Mouse (Mus musculus): ENCODE measurements around the gene R3hdm2. TPM values are rescaled to one million over a fixed set of nuclear protein-coding genes. Genes with fewer than 3 reads are reported as not detected.

R3hdm2 gene
- total and polyA plus RNA-seq, 2 experiments from 2014 or later, result 37.2 to 51.0 TPM

DNA sequence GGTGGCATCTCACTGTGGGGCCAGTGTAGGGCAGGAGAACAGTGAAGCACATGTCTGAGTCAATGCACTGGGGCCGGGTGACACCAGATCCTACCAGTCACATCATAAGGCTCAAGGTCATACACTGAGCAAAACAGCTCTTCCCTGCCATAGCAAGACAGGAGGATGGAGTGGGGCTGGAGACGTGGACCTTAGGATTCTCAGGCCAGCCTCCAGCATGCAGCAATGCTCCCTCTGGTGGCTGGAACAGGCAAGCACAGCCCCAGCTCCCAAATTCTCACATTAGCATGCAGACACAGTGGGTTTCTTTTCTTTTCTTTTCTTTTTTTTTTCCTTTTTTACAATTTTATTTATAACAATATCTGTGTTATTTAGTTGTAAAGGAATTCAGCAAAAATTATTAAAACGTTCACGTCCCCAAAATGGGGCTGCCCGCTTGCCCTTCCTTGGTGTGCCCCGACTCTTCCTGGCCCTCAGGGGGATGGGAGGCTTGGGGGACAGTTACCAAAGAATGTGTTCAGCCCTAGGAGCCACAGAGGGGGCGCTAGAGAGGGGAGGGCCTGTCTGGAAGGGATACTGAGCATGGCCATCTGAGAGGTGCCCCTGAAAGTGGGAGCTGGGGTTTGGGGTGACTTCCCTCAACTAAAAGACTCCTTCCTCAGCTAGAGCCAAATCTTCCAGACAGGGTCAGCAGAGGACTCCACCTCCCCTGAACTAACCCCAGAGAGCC is 157.9 kb downstream of the R3hdm2 start:
- peak; percentile 39 for ATAC-seq
- Histone ChIP-seq H3K9ac (no peak overlapping the region), H3K4me1 (ENCODE audit: insufficient read depth) (peaks cover 7% of the 10 kb centered on the region), H3K36me3 (ENCODE audit: insufficient read depth) (peaks cover 49% of the 10 kb centered on the region), H3K4me3 (ENCODE audit: low read depth, low read length) (no peak overlapping the region), H3K4me2 (ENCODE audit: low read depth) (no peak overlapping the region), H3K27ac (ENCODE audit: low read depth, low read length) (no peak overlapping the region), H3K27me3 (ENCODE audit: insufficient read depth, low read length) (peaks cover 29% of the 10 kb centered on the region), H3K9me3 (ENCODE audit: low read length) (no peaks in the 10 kb centered on the region)
- 27% methylated on average over 7 of the region's 7 CpGs for WGBS
- TF ChIP-seq CTCF (IDR thresholded peaks at IDR 0.05; ENCODE audit: low read depth), result peak; percentile 94
- DNase-seq, result peak; percentile 86

DNA sequence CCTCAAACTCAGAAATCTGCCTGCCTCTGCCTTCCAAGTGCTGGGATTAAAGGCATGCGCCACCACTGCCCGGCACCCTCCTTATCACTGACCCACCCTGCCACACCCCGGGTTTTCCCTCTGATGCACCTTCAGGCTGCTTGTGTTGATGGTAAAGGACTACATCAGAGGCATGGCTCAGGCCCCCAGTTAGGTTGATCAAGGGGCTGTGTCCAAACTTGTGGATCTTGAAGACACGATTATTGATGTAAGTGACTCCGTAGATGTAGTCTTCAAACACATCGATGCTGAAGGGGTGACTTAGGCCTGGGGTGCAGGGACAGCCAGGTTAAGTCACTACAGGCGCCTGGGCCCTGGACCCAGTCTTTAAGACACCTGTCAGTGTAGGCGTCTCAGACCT is 161.4 kb downstream of the R3hdm2 start:
- H3K27ac ChIP-seq (ENCODE audit: low read depth, low read length), result no peak overlapping the region
- DNase-seq (no peak), ATAC-seq (no peak)
- no peak overlapping the region for H3K4me3 ChIP-seq (ENCODE audit: low read depth, low read length)
- TF ChIP-seq CTCF (IDR thresholded peaks at IDR 0.05; ENCODE audit: low read depth), result no peak
- no peaks in the 10 kb centered on the region for H3K9me3 ChIP-seq (ENCODE audit: low read length)
- WGBS, result 98% methylated on average over 8 of the region's 8 CpGs
- H3K9ac ChIP-seq, result no peak overlapping the region
- H3K36me3 ChIP-seq (ENCODE audit: insufficient read depth), result peaks cover 82% of the 10 kb centered on the region
- H3K27me3 ChIP-seq (ENCODE audit: insufficient read depth, low read length), result no peaks in the 10 kb centered on the region
- H3K4me2 ChIP-seq (ENCODE audit: low read depth), result no peak overlapping the region
- H3K4me1 ChIP-seq (ENCODE audit: insufficient read depth), result no peaks in the 10 kb centered on the region

DNA sequence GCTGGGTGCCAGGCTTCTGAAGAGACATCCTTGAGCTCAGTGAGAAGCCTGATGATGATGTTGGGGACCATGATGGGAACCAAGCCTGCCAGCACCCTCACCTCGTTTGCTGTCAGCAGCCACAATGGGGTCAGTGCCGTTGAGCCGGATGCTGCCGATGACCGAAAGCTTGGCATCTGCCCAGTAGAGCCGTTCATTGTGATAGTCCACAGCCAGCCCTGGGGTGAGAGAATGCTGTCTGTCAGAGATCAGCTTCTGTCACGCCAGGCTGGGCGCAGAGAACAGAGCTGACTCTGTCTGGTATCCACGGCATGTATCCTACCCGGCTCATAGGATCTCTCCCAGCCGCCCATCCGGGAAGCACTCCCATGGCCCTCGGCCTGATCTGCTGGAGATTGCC is 162.0 kb downstream of the R3hdm2 start:
- no peak for TF ChIP-seq CTCF (IDR thresholded peaks at IDR 0.05; ENCODE audit: low read depth)
- Histone ChIP-seq H3K4me3 (ENCODE audit: low read depth, low read length) (no peak overlapping the region), H3K36me3 (ENCODE audit: insufficient read depth) (peaks cover 88% of the 10 kb centered on the region), H3K9ac (no peak overlapping the region), H3K27ac (ENCODE audit: low read depth, low read length) (no peak overlapping the region), H3K9me3 (ENCODE audit: low read length) (no peaks in the 10 kb centered on the region), H3K4me2 (ENCODE audit: low read depth) (no peak overlapping the region), H3K27me3 (ENCODE audit: insufficient read depth, low read length) (no peaks in the 10 kb centered on the region), H3K4me1 (ENCODE audit: insufficient read depth) (no peaks in the 10 kb centered on the region)
- 54% methylated on average over 13 of the region's 13 CpGs for WGBS
- DNase-seq, result no peak
- ATAC-seq, result peak; percentile 25; the same call in 1 of the 2 replicates

DNA sequence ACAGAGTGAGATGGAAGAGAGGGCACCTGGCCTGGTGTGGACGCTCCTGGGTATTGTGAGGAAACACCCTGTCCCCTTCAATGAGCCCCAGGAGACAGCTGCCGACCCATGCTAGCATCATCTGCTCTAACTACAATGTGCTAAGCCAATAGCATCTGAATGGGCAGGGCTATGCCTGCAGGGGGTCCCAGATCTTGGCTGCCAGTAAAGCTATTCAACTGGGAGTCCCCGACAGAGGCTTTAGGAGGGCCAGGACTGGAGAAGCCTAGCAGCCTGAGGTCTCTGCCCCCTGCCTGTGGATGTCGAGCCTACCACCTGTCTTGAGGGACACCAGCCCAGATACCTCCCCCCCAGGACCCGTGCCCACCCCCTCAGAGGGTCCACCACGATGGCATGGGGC is 162.6 kb downstream of the R3hdm2 start:
- 45% methylated on average over 6 of the region's 6 CpGs for WGBS
- no peak for DNase-seq
- ATAC-seq, result 0 out of 2 replicates have a peak, but pooled peaks have one; percentile 27

DNA sequence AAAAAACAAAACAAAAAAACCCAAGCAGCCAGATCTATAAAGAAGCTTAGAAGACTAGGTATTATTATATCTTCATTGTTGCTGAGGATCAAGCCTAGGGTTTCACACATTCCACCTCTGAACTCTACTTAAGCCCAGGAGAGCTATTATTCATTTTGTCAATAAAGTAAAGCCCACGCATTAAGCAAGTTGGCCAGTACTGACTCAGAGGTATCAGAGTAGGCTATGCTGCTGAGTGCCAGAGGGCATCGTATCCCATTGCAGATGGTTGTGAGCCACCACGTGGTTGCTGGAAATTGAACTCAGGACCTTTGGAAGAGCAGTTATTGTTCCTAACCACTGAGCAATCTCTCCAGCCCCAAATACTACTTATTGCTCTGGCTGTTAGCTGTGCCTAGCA is 163.8 kb downstream of the R3hdm2 start:
- H3K27me3 ChIP-seq (ENCODE audit: insufficient read depth, low read length), result no peaks in the 10 kb centered on the region
- no peak overlapping the region for H3K27ac ChIP-seq (ENCODE audit: low read depth, low read length)
- ATAC-seq (no peak), DNase-seq (no peak)
- no peak for TF ChIP-seq CTCF (IDR thresholded peaks at IDR 0.05; ENCODE audit: low read depth)
- H3K9ac ChIP-seq, result no peak overlapping the region
- H3K4me3 ChIP-seq (ENCODE audit: low read depth, low read length), result no peak overlapping the region
- no peaks in the 10 kb centered on the region for H3K9me3 ChIP-seq (ENCODE audit: low read length)
- H3K36me3 ChIP-seq (ENCODE audit: insufficient read depth), result peaks cover 98% of the 10 kb centered on the region
- H3K4me1 ChIP-seq (ENCODE audit: insufficient read depth), result no peaks in the 10 kb centered on the region
- WGBS, result 83% methylated on average over 3 of the region's 3 CpGs
- no peak overlapping the region for H3K4me2 ChIP-seq (ENCODE audit: low read depth)

More for the DNA sequence above, 162.6 kb downstream of the R3hdm2 start:
- no peaks in the 10 kb centered on the region for H3K27me3 ChIP-seq (ENCODE audit: insufficient read depth, low read length)
- H3K9me3 ChIP-seq (ENCODE audit: low read length), result no peaks in the 10 kb centered on the region
- peaks cover 94% of the 10 kb centered on the region for H3K36me3 ChIP-seq (ENCODE audit: insufficient read depth)
- H3K27ac ChIP-seq (ENCODE audit: low read depth, low read length), result no peak overlapping the region
- TF ChIP-seq CTCF (IDR thresholded peaks at IDR 0.05; ENCODE audit: low read depth), result no peak
- H3K4me1 ChIP-seq (ENCODE audit: insufficient read depth), result no peaks in the 10 kb centered on the region
- no peak overlapping the region for H3K9ac ChIP-seq
- H3K4me3 ChIP-seq (ENCODE audit: low read depth, low read length), result no peak overlapping the region
- H3K4me2 ChIP-seq (ENCODE audit: low read depth), result no peak overlapping the region

DNA sequence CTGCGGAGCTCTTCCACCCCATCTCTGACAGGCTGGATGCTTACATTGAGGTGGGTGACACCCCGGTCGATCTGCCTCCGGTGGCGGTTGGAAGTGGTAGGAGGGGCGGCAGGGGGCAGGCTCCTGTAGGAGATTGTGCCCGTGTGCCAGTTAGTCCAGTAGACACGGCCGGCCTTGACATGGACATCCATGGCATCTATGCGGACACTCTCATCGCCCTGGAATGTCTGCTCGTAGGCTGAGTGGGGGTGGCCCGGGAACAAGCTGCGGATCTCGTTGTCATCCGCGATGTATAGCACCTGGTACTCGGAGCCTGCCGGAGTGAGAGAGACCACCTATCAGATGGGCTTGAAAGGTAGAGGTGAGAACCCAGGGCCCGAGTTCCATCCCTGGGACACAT is 164.2 kb downstream of the R3hdm2 start:
- Histone ChIP-seq H3K4me2 (ENCODE audit: low read depth) (no peak overlapping the region), H3K27ac (ENCODE audit: low read depth, low read length) (no peak overlapping the region), H3K36me3 (ENCODE audit: insufficient read depth) (peaks cover 98% of the 10 kb centered on the region), H3K4me3 (ENCODE audit: low read depth, low read length) (no peak overlapping the region), H3K4me1 (ENCODE audit: insufficient read depth) (no peaks in the 10 kb centered on the region), H3K9me3 (ENCODE audit: low read length) (no peaks in the 10 kb centered on the region), H3K9ac (no peak overlapping the region), H3K27me3 (ENCODE audit: insufficient read depth, low read length) (no peaks in the 10 kb centered on the region)
- DNase-seq (no peak), ATAC-seq (no peak)
- 91% methylated on average over 20 of the region's 20 CpGs for WGBS
- TF ChIP-seq CTCF (IDR thresholded peaks at IDR 0.05; ENCODE audit: low read depth), result no peak

DNA sequence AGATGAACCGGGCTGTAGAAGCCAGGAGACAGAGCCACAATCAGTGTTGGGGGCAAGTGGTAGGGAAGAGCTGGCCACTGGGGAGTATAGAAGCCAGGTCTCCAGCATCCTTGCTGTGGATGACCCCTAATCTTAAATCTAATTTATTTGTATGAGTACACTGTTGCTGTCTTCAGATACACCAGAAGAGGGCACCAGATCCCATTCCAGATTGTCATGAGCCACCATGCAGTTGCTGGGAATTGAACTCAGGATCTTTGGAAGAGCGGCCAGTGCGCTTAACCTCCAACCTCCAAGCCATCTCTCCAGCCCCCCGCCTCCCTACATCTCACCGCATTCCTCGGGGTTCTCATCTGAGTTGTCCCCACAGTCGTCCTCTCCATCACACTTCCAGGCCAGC is 166.4 kb downstream of the R3hdm2 start:
- TF ChIP-seq CTCF (IDR thresholded peaks at IDR 0.05; ENCODE audit: low read depth), result peak; percentile 57
- Histone ChIP-seq H3K4me2 (ENCODE audit: low read depth) (no peak overlapping the region), H3K4me3 (ENCODE audit: low read depth, low read length) (no peak overlapping the region), H3K9me3 (ENCODE audit: low read length) (no peaks in the 10 kb centered on the region), H3K36me3 (ENCODE audit: insufficient read depth) (peaks cover 98% of the 10 kb centered on the region), H3K27me3 (ENCODE audit: insufficient read depth, low read length) (no peaks in the 10 kb centered on the region), H3K9ac (no peak overlapping the region), H3K27ac (ENCODE audit: low read depth, low read length) (no peak overlapping the region), H3K4me1 (ENCODE audit: insufficient read depth) (no peaks in the 10 kb centered on the region)
- DNase-seq (no peak), ATAC-seq (no peak)
- 93% methylated on average over 7 of the region's 7 CpGs for WGBS

Measured in forebrain, postnatal 0 days (tissue).